Mouse (Mus musculus) midbrain, embryonic 14.5 days (tissue): ENCODE results near the gene B3galnt1. TPM values are rescaled to one million over a fixed set of nuclear protein-coding genes. Genes with fewer than 3 reads are reported as not detected.

Source experiments
- ATAC-seq: fragments of 200-750 bp; cut with Nextera tagmentation; 2 replicates; pipeline ENCODE4 v1.8.0; 2017; ENCODE audit warnings: moderate number of reproducible peaks, moderate library complexity; ENCODE audit not compliant: low FRiP score, low TSS enrichment
- DNase-seq: peaks from one replicate; pipeline ENCODE4 v3.0.0-alpha.2; 2015
- H3K27ac ChIP-seq: fragments of 300-500 bp; sonication (generic); replicated peaks from 2 replicates; pipeline ENCODE4 v1.5.1; 2014; ENCODE audit warnings: mild to moderate bottlenecking, low read depth, low read length, moderate library complexity
- H3K27me3 ChIP-seq: fragments of 300-500 bp; sonication (generic); 2 replicates; pipeline ENCODE4 v1.6.1; 2014; ENCODE audit warnings: low read length, control low read depth, mixed read lengths; ENCODE audit not compliant: control insufficient read depth, insufficient read depth
- H3K36me3 ChIP-seq: fragments of 300-500 bp; sonication (generic); 2 replicates; pipeline ENCODE4 v1.6.1; 2014; ENCODE audit warnings: low read length, control low read depth; ENCODE audit not compliant: control insufficient read depth, insufficient read depth
- H3K4me1 ChIP-seq: fragments of 300-500 bp; sonication (generic); 2 replicates; pipeline ENCODE4 v1.6.1; 2014; ENCODE audit warnings: mild to moderate bottlenecking, antibody characterized with exemption, low read length, control low read depth; ENCODE audit not compliant: control insufficient read depth, insufficient read depth
- H3K4me2 ChIP-seq: fragments of 300-500 bp; sonication (generic); 2 replicates; pipeline ENCODE4 v1.6.1; 2014; ENCODE audit warnings: mild to moderate bottlenecking, low read length, moderate library complexity
- H3K4me3 ChIP-seq: fragments of 300-500 bp; sonication (generic); replicated peaks from 2 replicates; pipeline ENCODE4 v1.5.1; 2014; ENCODE audit warnings: low read depth, low read length
- H3K9ac ChIP-seq: fragments of 300-500 bp; sonication (generic); replicated peaks from 2 replicates; pipeline ENCODE4 v1.6.1; 2014; ENCODE audit warnings: mild to moderate bottlenecking, low read length, moderate library complexity
- H3K9me3 ChIP-seq: fragments of 300-500 bp; sonication (generic); 2 replicates; pipeline ENCODE4 v1.6.1; 2016; ENCODE audit warnings: low read length, control low read depth, mixed read lengths; ENCODE audit not compliant: control insufficient read depth
- WGBS: fragments of 180-500 bp; shearing (Covaris S2); extraction: QIAGEN DNeasy Blood & Tissue Kit; methylation state at CpG from one replicate; pipeline ENCODE4 v1.1.7; 2014; 5-methylcytosine and 5-hydroxymethylcytosine counted together
- polyA plus RNA-seq: library from polyadenylated mRNA; unstranded; fragments of >200 nt; fragmentation: Nextera tagmentation; extraction: Ambion mirVana; gene quantifications from 2 replicates; pipeline ENCODE4 v1.2.1, GENCODE M21; 2014

Gene B3galnt1
- polyA plus RNA-seq, 1 experiment from 2014 or later = 94.6 TPM

GRCm38 (mm10) chr3:69556092-69556778 lies 42.5 kb downstream of the B3galnt1 start:
- 76% methylated on average over 12 of the region's 12 CpGs for WGBS
- DNase-seq (no peak), ATAC-seq (no peak)
- H3K27me3 ChIP-seq = no peaks in the 10 kb centered on the region
- no peak overlapping the region for H3K9ac ChIP-seq
- no peaks in the 10 kb centered on the region for H3K4me1 ChIP-seq
- no peak overlapping the region for H3K4me2 ChIP-seq
- H3K36me3 ChIP-seq = peaks cover 9% of the 10 kb centered on the region; the same call in 1 of the 2 replicates
- H3K27ac ChIP-seq = no peak overlapping the region
- no peaks in the 10 kb centered on the region for H3K9me3 ChIP-seq
- no peak overlapping the region for H3K4me3 ChIP-seq

GRCm38 (mm10) chr3:69555511-69555910 lies 43.2 kb downstream of the B3galnt1 start:
- Histone ChIP-seq H3K4me2 (no peak overlapping the region), H3K27me3 (no peaks in the 10 kb centered on the region), H3K27ac (no peak overlapping the region), H3K9me3 (no peaks in the 10 kb centered on the region), H3K4me1 (no peaks in the 10 kb centered on the region), H3K4me3 (no peak overlapping the region), H3K9ac (no peak overlapping the region), H3K36me3 (peaks cover 9% of the 10 kb centered on the region; the same call in 1 of the 2 replicates)
- WGBS = 89% methylated on average over 6 of the region's 6 CpGs
- no peak for DNase-seq
- no peak; the same call in 1 of the 2 replicates for ATAC-seq

GRCm38 (mm10) chr3:69549602-69550001 lies 49.2 kb downstream of the B3galnt1 start:
- Histone ChIP-seq H3K4me3 (no peak overlapping the region), H3K36me3 (peaks cover 9% of the 10 kb centered on the region; the same call in 1 of the 2 replicates), H3K9ac (no peak overlapping the region), H3K4me2 (no peak overlapping the region), H3K9me3 (peaks cover 3% of the 10 kb centered on the region; the same call in 1 of the 2 replicates), H3K27ac (no peak overlapping the region), H3K27me3 (no peaks in the 10 kb centered on the region), H3K4me1 (0 out of 2 replicates have a peak, but pooled peaks cover 4% of the 10 kb centered on the region)
- ATAC-seq (no peak), DNase-seq (no peak)
- WGBS = 82% methylated on average over 4 of the region's 4 CpGs

DNA sequence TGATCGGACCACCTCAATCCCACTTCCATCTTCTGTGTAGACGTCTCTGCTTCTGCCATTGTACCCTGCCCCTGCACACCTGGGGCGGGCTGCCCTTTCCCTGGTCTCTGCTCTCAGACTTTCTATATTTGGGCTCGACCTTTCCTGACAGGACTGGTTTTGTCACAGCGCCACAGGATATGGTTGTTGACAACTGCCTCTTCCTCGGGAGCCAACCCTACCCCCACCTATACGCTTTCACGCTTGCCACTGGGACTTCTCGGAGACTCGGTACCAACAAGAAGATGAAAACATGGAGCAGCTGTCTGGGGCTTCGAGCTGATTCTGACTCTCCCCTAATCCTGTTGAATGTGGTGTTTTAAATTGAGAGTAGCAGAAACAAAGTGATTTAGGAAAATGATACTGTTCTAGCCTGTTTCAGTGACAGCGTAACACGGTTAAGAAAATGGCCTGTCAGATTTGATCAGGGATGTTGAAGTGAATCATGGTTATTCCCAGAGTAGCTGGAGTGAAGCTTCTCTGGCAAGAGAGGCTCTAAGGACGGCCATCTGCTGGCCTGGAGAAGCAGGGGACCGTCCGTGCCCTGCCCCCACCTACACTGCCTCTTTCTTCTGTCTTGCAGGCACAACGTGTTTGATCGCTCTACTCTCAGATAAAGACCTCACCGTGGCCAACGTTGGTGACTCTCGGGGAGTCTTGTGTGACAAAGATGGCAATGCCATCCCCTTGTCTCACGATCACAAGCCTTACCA lies 49.9 kb downstream of the B3galnt1 start:
- H3K4me2 ChIP-seq = no peak overlapping the region
- peaks cover 3% of the 10 kb centered on the region; the same call in 1 of the 2 replicates for H3K9me3 ChIP-seq
- H3K4me3 ChIP-seq = no peak overlapping the region
- ATAC-seq (no peak), DNase-seq (no peak)
- H3K9ac ChIP-seq = no peak overlapping the region
- H3K36me3 ChIP-seq = peaks cover 6% of the 10 kb centered on the region; the same call in 1 of the 2 replicates
- WGBS = 74% methylated on average over 22 of the region's 22 CpGs
- H3K27me3 ChIP-seq = no peaks in the 10 kb centered on the region
- 0 out of 2 replicates have a peak overlapping the region, but pooled peaks have one; percentile 32 for H3K27ac ChIP-seq
- H3K4me1 ChIP-seq = 0 out of 2 replicates have a peak, but pooled peaks cover 4% of the 10 kb centered on the region

DNA sequence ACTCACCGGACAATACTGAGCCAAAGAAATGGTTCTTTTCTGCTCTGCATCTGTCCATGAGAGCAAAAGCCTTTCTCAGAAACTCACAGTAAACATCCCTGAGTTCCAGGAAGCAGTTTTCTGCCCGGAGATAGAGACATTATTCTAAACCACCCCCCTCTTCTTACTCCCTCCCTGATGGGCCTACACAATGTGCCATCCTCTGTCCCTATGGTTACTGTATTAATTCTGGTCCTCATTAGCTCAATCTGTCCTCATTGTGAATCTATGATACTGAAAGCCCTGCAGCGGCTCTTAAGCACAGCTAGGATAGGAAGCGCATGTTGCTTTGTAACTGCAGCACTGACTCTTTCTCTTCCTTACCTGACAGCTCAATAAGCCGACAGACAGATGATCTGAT lies 53.7 kb downstream of the B3galnt1 start:
- Histone ChIP-seq H3K27me3 (no peaks in the 10 kb centered on the region), H3K9ac (no peak overlapping the region), H3K36me3 (no peaks in the 10 kb centered on the region), H3K27ac (no peak overlapping the region), H3K9me3 (peaks cover 3% of the 10 kb centered on the region; the same call in 1 of the 2 replicates), H3K4me1 (peaks cover 14% of the 10 kb centered on the region), H3K4me3 (no peak overlapping the region), H3K4me2 (no peak overlapping the region)
- ATAC-seq (no peak; the same call in 1 of the 2 replicates), DNase-seq (no peak)
- 59% methylated on average over 5 of the region's 5 CpGs for WGBS

GRCm38 (mm10) chr3:69543730-69544129 lies 55.0 kb downstream of the B3galnt1 start:
- Histone ChIP-seq H3K9ac (no peak overlapping the region), H3K4me1 (peaks cover 13% of the 10 kb centered on the region), H3K9me3 (peaks cover 3% of the 10 kb centered on the region; the same call in 1 of the 2 replicates), H3K4me2 (no peak overlapping the region), H3K27me3 (no peaks in the 10 kb centered on the region), H3K4me3 (no peak overlapping the region), H3K36me3 (no peaks in the 10 kb centered on the region), H3K27ac (no peak overlapping the region)
- ATAC-seq (no peak), DNase-seq (no peak)
- 98% methylated on average over 1 of the region's 1 CpGs for WGBS

GRCm38 (mm10) chr3:69542962-69543361 lies 55.8 kb downstream of the B3galnt1 start:
- Histone ChIP-seq H3K9me3 (peaks cover 3% of the 10 kb centered on the region; the same call in 1 of the 2 replicates), H3K27ac (no peak overlapping the region; the same call in 1 of the 2 replicates), H3K4me2 (no peak overlapping the region), H3K4me1 (peaks cover 10% of the 10 kb centered on the region), H3K9ac (no peak overlapping the region), H3K4me3 (no peak overlapping the region), H3K36me3 (no peaks in the 10 kb centered on the region), H3K27me3 (no peaks in the 10 kb centered on the region)
- ATAC-seq (peak; percentile 67), DNase-seq (peak; percentile 59)
- 39% methylated on average over 8 of the region's 8 CpGs for WGBS

- 29% methylated on average over 25 of the region's 25 CpGs for WGBS
- H3K27me3 ChIP-seq = no peaks in the 10 kb centered on the region
- DNase-seq = peak; percentile 72
- no peak overlapping the region for H3K4me3 ChIP-seq
- H3K36me3 ChIP-seq = no peaks in the 10 kb centered on the region
- peak; percentile 31; the same call in 1 of the 2 replicates for ATAC-seq
- no peak overlapping the region; the same call in 1 of the 2 replicates for H3K9ac ChIP-seq
- H3K27ac ChIP-seq = peak overlapping the region; percentile 70
- H3K9me3 ChIP-seq = no peaks in the 10 kb centered on the region
- H3K4me2 ChIP-seq = peak overlapping the region; percentile 30
- H3K4me1 ChIP-seq = peaks cover 26% of the 10 kb centered on the region
Measured at GRCm38 (mm10) chr3:69535941-69536647, 62.7 kb downstream of the B3galnt1 start.
